Mouse (Mus musculus): ENCODE measurements around the gene Olfr532.
"Not testable (repeated sequence)": the region's sequence is repeated elsewhere in the genome, so short reads cannot be mapped to it uniquely, and the experiment has no call there.

Gene Olfr532

GRCm38 (mm10) chr7:140421539-140421938, at the start of gene Olfr532:
Olfr532 (minus strand) TSS chr7:140421639.
- no peak for DNase-seq (ENCODE audit: low spot score in 2 of 2)

- not testable (repeated sequence) for DNase-seq (ENCODE audit: low spot score in 2 of 2)
Observed at GRCm38 (mm10) chr7:140463070-140463469, 41.6 kb upstream of the Olfr532 start, which contains the start of gene Olfr533. Olfr533 (plus strand) TSS chr7:140463370.

GRCm38 (mm10) chr7:140443141-140443540, 21.7 kb upstream of the Olfr532 start:
- no peak for DNase-seq (ENCODE audit: low spot score in 2 of 2)

GRCm38 (mm10) chr7:140402818-140403217, 18.6 kb downstream of the Olfr532 start, which contains the start of gene Olfr531:
Olfr531 (minus strand) TSS chr7:140402918.
- DNase-seq (ENCODE audit: low spot score in 2 of 2): no peak

GRCm38 (mm10) chr7:140376911-140377310, 44.5 kb downstream of the Olfr532 start:
- no peak for DNase-seq (ENCODE audit: low spot score in 2 of 2)

DNA sequence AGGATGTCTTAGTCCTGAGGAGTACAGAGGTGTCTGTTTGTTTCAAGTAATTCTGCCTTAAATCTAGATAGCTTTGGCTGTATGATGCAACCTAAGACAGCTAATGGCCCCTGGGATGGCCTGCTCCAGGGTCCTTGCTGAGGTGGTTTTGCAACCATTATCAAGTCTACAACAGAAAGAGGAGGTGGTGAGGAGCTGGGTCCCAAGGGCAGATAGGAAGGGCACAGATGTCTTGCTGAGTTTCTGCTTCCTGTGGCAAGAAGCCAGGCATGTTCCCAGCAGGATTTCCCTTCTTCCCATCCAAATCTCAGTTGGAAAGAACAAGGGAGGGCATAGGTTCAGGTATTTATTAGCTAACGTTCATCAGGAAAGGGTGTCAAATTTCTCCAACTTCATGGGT, 45.2 kb downstream of the Olfr532 start, which contains the start of gene Olfr530:
Gene Olfr530, minus strand, starts transcription at position 101 of the 400 bp plus-strand sequence.
- DNase-seq (ENCODE audit: low spot score in 2 of 2): no peak

GRCm38 (mm10) chr7:140374300-140374699, 47.1 kb downstream of the Olfr532 start:
- no peak for DNase-seq (ENCODE audit: low spot score in 2 of 2)

Measured in right cerebral cortex, postnatal 36 days (tissue).